Mouse (Mus musculus): Measurements from ENCODE around the gene 1700030J22Rik.

- TF ChIP-seq POLR2A (IDR thresholded peaks at IDR 0.05; ENCODE audit: insufficient read depth, low read depth, low read length) (no peak), CTCF (IDR thresholded peaks at IDR 0.05; ENCODE audit: insufficient read depth, low read depth, low read length) (no peak)
Measured at GRCm38 (mm10) chr8:116975066-116975465, 3.7 kb downstream of the 1700030J22Rik start.

All from olfactory bulb, adult 2 months (tissue).